Mouse (Mus musculus) lung, embryonic 16.5 days (tissue): ENCODE measurements around the gene Adgrg1. TPM values are rescaled to one million over a fixed set of nuclear protein-coding genes. Genes with fewer than 3 reads are reported as not detected.

ENCODE experiments used
- ATAC-seq: fragments of 200-750 bp; cut with Nextera tagmentation; 2 replicates; pipeline ENCODE4 v1.8.0; 2017; ENCODE audit warnings: low read depth, mild to moderate bottlenecking, moderate library complexity
- H3K27ac ChIP-seq: fragments of 300-500 bp; sonication (generic); 2 replicates; pipeline ENCODE4 v1.5.1; 2014; ENCODE audit warnings: mild to moderate bottlenecking, control low read depth, low read length
- H3K27me3 ChIP-seq: fragments of 300-500 bp; sonication (generic); 2 replicates; pipeline ENCODE4 v1.6.1; 2014; ENCODE audit warnings: low read depth, low read length, mixed read lengths; ENCODE audit not compliant: control insufficient read depth, insufficient read depth
- H3K36me3 ChIP-seq: fragments of 300-500 bp; sonication (generic); 2 replicates; pipeline ENCODE4 v1.6.1; 2014; ENCODE audit warnings: low read length; ENCODE audit not compliant: control insufficient read depth, insufficient read depth
- H3K4me1 ChIP-seq: fragments of 300-500 bp; sonication (generic); replicated peaks from 2 replicates; pipeline ENCODE4 v1.6.1; 2014; ENCODE audit warnings: low read length, mixed read lengths; ENCODE audit not compliant: control insufficient read depth, insufficient read depth
- H3K4me2 ChIP-seq: fragments of 300-500 bp; sonication (generic); 2 replicates; pipeline ENCODE4 v1.6.1; 2014; ENCODE audit warnings: low read depth, low read length, control low read depth
- H3K4me3 ChIP-seq: fragments of 300-500 bp; sonication (generic); 2 replicates; pipeline ENCODE4 v1.5.1; 2014; ENCODE audit warnings: mild to moderate bottlenecking, low read length, control low read depth
- H3K9ac ChIP-seq: fragments of 300-500 bp; sonication (generic); 2 replicates; pipeline ENCODE4 v1.6.1; 2014; ENCODE audit warnings: low read length, control low read depth
- H3K9me3 ChIP-seq: fragments of 300-500 bp; sonication (generic); 2 replicates; pipeline ENCODE4 v1.6.1; 2016; ENCODE audit warnings: low read length; ENCODE audit not compliant: control insufficient read depth
- WGBS: fragments of 180-500 bp; shearing (Covaris S2); extraction: QIAGEN DNeasy Blood & Tissue Kit; methylation state at CpG from one replicate; pipeline ENCODE4 v1.1.7; 2014; 5-methylcytosine and 5-hydroxymethylcytosine counted together
- polyA plus RNA-seq: library from polyadenylated mRNA; unstranded; fragments of >200 nt; fragmentation: Nextera tagmentation; extraction: Ambion mirVana; gene quantifications from 2 replicates; pipeline ENCODE4 v1.2.1, GENCODE M21; 2015

The Adgrg1 gene
- polyA plus RNA-seq, 1 experiment from 2014 or later: 42.9 TPM

- Histone ChIP-seq H3K9ac (no peak overlapping the region), H3K9me3 (no peaks in the 10 kb centered on the region), H3K4me3 (no peak overlapping the region), H3K36me3 (no peaks in the 10 kb centered on the region), H3K27ac (no peak overlapping the region), H3K4me1 (peaks cover 11% of the 10 kb centered on the region), H3K4me2 (no peak overlapping the region), H3K27me3 (no peaks in the 10 kb centered on the region)
- no peak for ATAC-seq
- WGBS: 74% methylated on average over 5 of the region's 5 CpGs
Observed at GRCm38 (mm10) chr8:94950458-94950857, 24.1 kb upstream of the Adgrg1 start.

- peaks cover 12% of the 10 kb centered on the region for H3K4me1 ChIP-seq
- no peak for ATAC-seq
- H3K27ac ChIP-seq: no peak overlapping the region
- H3K9ac ChIP-seq: no peak overlapping the region
- whole genome bisulfite sequencing: 65% methylated on average over 5 of the region's 5 CpGs
- H3K36me3 ChIP-seq: no peaks in the 10 kb centered on the region
- no peak overlapping the region for H3K4me2 ChIP-seq
- no peak overlapping the region for H3K4me3 ChIP-seq
- H3K9me3 ChIP-seq: no peaks in the 10 kb centered on the region
- H3K27me3 ChIP-seq: no peaks in the 10 kb centered on the region
Observed at GRCm38 (mm10) chr8:94952086-94952485, 22.5 kb upstream of the Adgrg1 start.

GRCm38 (mm10) chr8:94953624-94954367, 20.8 kb upstream of the Adgrg1 start:
- 48% methylated on average over 7 of the region's 7 CpGs for WGBS
- Histone ChIP-seq H3K9me3 (no peaks in the 10 kb centered on the region), H3K4me1 (peaks cover 12% of the 10 kb centered on the region), H3K9ac (0 out of 2 replicates have a peak overlapping the region, but pooled peaks have one; percentile 4), H3K27me3 (no peaks in the 10 kb centered on the region), H3K4me3 (no peak overlapping the region), H3K36me3 (no peaks in the 10 kb centered on the region), H3K4me2 (peak overlapping the region; percentile 6; the same call in 1 of the 2 replicates), H3K27ac (peak overlapping the region; percentile 88)
- no peak for ATAC-seq

- no peaks in the 10 kb centered on the region for H3K9me3 ChIP-seq
- H3K4me2 ChIP-seq: peak overlapping the region; percentile 6; the same call in 1 of the 2 replicates
- peak overlapping the region; percentile 88 for H3K27ac ChIP-seq
- H3K36me3 ChIP-seq: no peaks in the 10 kb centered on the region
- ATAC-seq: peak; percentile 65
- H3K27me3 ChIP-seq: no peaks in the 10 kb centered on the region
- peaks cover 12% of the 10 kb centered on the region for H3K4me1 ChIP-seq
- peak overlapping the region; percentile 17; the same call in 1 of the 2 replicates for H3K9ac ChIP-seq
- no peak overlapping the region for H3K4me3 ChIP-seq
- 35% methylated on average over 7 of the region's 7 CpGs for WGBS
Observed at GRCm38 (mm10) chr8:94954368-94954737, 20.2 kb upstream of the Adgrg1 start.

- Histone ChIP-seq H3K9me3 (no peaks in the 10 kb centered on the region), H3K4me3 (no peak overlapping the region), H3K27ac (peak overlapping the region; percentile 88), H3K4me2 (peak overlapping the region; percentile 3), H3K27me3 (no peaks in the 10 kb centered on the region), H3K36me3 (no peaks in the 10 kb centered on the region), H3K9ac (peak overlapping the region; percentile 43; the same call in 1 of the 2 replicates), H3K4me1 (peaks cover 12% of the 10 kb centered on the region)
- ATAC-seq: peak; percentile 80
- WGBS: 12% methylated on average over 9 of the region's 9 CpGs
Observed at GRCm38 (mm10) chr8:94954921-94955758, 19.4 kb upstream of the Adgrg1 start.

GRCm38 (mm10) chr8:94956078-94956574, 18.4 kb upstream of the Adgrg1 start:
- peaks cover 12% of the 10 kb centered on the region for H3K4me1 ChIP-seq
- no peaks in the 10 kb centered on the region for H3K27me3 ChIP-seq
- WGBS: 46% methylated on average over 1 of the region's 1 CpGs
- H3K27ac ChIP-seq: peak overlapping the region; percentile 88
- H3K9ac ChIP-seq: no peak overlapping the region
- H3K9me3 ChIP-seq: no peaks in the 10 kb centered on the region
- no peak overlapping the region for H3K4me3 ChIP-seq
- no peaks in the 10 kb centered on the region for H3K36me3 ChIP-seq
- H3K4me2 ChIP-seq: no peak overlapping the region
- ATAC-seq: peak; percentile 60; the same call in 1 of the 2 replicates

GRCm38 (mm10) chr8:94962201-94962600, 12.3 kb upstream of the Adgrg1 start:
- Histone ChIP-seq H3K36me3 (no peaks in the 10 kb centered on the region), H3K9me3 (no peaks in the 10 kb centered on the region), H3K4me3 (no peak overlapping the region), H3K9ac (no peak overlapping the region), H3K4me1 (no peaks in the 10 kb centered on the region), H3K27ac (no peak overlapping the region), H3K4me2 (no peak overlapping the region), H3K27me3 (no peaks in the 10 kb centered on the region)
- no peak for ATAC-seq
- WGBS: 66% methylated on average over 1 of the region's 1 CpGs

GRCm38 (mm10) chr8:94964828-94965227, 9.7 kb upstream of the Adgrg1 start:
- Histone ChIP-seq H3K9me3 (no peaks in the 10 kb centered on the region), H3K27me3 (no peaks in the 10 kb centered on the region), H3K27ac (no peak overlapping the region), H3K36me3 (no peaks in the 10 kb centered on the region), H3K9ac (no peak overlapping the region), H3K4me2 (no peak overlapping the region), H3K4me1 (no peaks in the 10 kb centered on the region), H3K4me3 (no peak overlapping the region)
- WGBS: 18% methylated on average over 10 of the region's 10 CpGs
- no peak for ATAC-seq

GRCm38 (mm10) chr8:94966578-94966977, 8.0 kb upstream of the Adgrg1 start:
- H3K4me3 ChIP-seq: no peak overlapping the region

More at GRCm38 (mm10) chr8:94966578-94966977, 8.0 kb upstream of the Adgrg1 start:
- no peak overlapping the region for H3K4me2 ChIP-seq
- H3K9ac ChIP-seq: no peak overlapping the region
- whole genome bisulfite sequencing: 18% methylated on average over 7 of the region's 7 CpGs
- ATAC-seq: no peak
- no peaks in the 10 kb centered on the region for H3K4me1 ChIP-seq
- H3K36me3 ChIP-seq: no peaks in the 10 kb centered on the region
- no peaks in the 10 kb centered on the region for H3K27me3 ChIP-seq
- H3K9me3 ChIP-seq: no peaks in the 10 kb centered on the region
- H3K27ac ChIP-seq: peak overlapping the region; percentile 6
